Mouse (Mus musculus) embryonic fibroblast, embryonic 13.5 days (primary cell): ENCODE measurements around the gene Slc51b. TPM values are rescaled to one million over a fixed set of nuclear protein-coding genes. Genes with fewer than 3 reads are reported as not detected.
A peak's percentile ranks its signal among the peaks of the same experiment; 100 is the strongest.

Source experiments
- H3K27ac ChIP-seq: 2 replicates; pipeline ENCODE4 v1.5.1; 2012; ENCODE audit warnings: low read length, control low read depth, inconsistent platforms; ENCODE audit not compliant: insufficient read depth
- H3K4me1 ChIP-seq: 2 replicates; pipeline ENCODE4 v1.6.1; 2011; ENCODE audit warnings: low read length; ENCODE audit not compliant: control insufficient read depth, insufficient read depth
- H3K4me3 ChIP-seq: 2 replicates; pipeline ENCODE4 v1.5.1; 2011; ENCODE audit warnings: mild to moderate bottlenecking, control low read depth, low read length; ENCODE audit not compliant: insufficient read depth
- CTCF ChIP-seq: IDR thresholded peaks from 2 replicates; pipeline ENCODE4 v1.5.1; 2011; ENCODE audit warnings: mild to moderate bottlenecking, control low read depth, low read length, moderate library complexity, borderline replicate concordance; ENCODE audit not compliant: insufficient read depth
- POLR2A ChIP-seq: IDR thresholded peaks from 2 replicates; pipeline ENCODE4 v1.6.1; 2011; ENCODE audit warnings: low read depth, mild to moderate bottlenecking, control low read depth, low read length, moderate library complexity
- polyA plus RNA-seq: library from polyadenylated mRNA; stranded (reverse); fragments of >200 nt; gene quantifications from 2 replicates; pipeline ENCODE4 v1.2.4, GENCODE M21; 2011; ENCODE audit warnings: low read depth; ENCODE audit not compliant: missing spikeins, insufficient read length

Gene Slc51b
- polyA plus RNA-seq, result not detected in 2 replicates

- no peak within 1 kb of the TSS for H3K4me3 ChIP-seq
- TF ChIP-seq POLR2A (no peak), CTCF (no peak)
- H3K4me1 ChIP-seq, result no peaks in the 10 kb centered on the region
- no peak within 1 kb of the TSS for H3K27ac ChIP-seq
These were observed at the start of gene Slc51b for GRCm38 (mm10) chr9:65422760-65423501. Gene Slc51b, minus strand, starts transcription at chr9:65422955.

- Histone ChIP-seq H3K4me1 (0 out of 2 replicates have a peak, but pooled peaks cover under 1% of the 10 kb centered on the region), H3K27ac (no peak overlapping the region), H3K4me3 (no peak overlapping the region)
- TF ChIP-seq POLR2A, result no peak
These were observed 44.9 kb upstream of the Slc51b start for GRCm38 (mm10) chr9:65467686-65468085.

- H3K27ac ChIP-seq, result no peak overlapping the region
- TF ChIP-seq POLR2A (no peak), CTCF (no peak)
- H3K4me1 ChIP-seq, result 0 out of 2 replicates have a peak, but pooled peaks cover 3% of the 10 kb centered on the region
- no peak overlapping the region for H3K4me3 ChIP-seq
These were observed 42.5 kb upstream of the Slc51b start for GRCm38 (mm10) chr9:65465241-65465640.

- Histone ChIP-seq H3K27ac (no peak overlapping the region), H3K4me1 (0 out of 2 replicates have a peak, but pooled peaks cover 3% of the 10 kb centered on the region), H3K4me3 (no peak overlapping the region)
- no peak for TF ChIP-seq CTCF
- TF ChIP-seq POLR2A, result no peak
These were observed 41.4 kb upstream of the Slc51b start for GRCm38 (mm10) chr9:65464161-65464560.

- Histone ChIP-seq H3K4me1 (0 out of 2 replicates have a peak, but pooled peaks cover 3% of the 10 kb centered on the region), H3K27ac (no peak overlapping the region), H3K4me3 (no peak overlapping the region)
- TF ChIP-seq POLR2A, result no peak
- no peak for TF ChIP-seq CTCF
These were observed 39.8 kb upstream of the Slc51b start for GRCm38 (mm10) chr9:65462544-65462943.

- TF ChIP-seq CTCF (no peak), POLR2A (peak; percentile 64)
- peak within 1 kb of the TSS; percentile 35 for H3K27ac ChIP-seq
- H3K4me3 ChIP-seq, result peak within 1 kb of the TSS; percentile 65
- H3K4me1 ChIP-seq, result 0 out of 2 replicates have a peak, but pooled peaks cover 3% of the 10 kb centered on the region
These were observed 38.1 kb upstream of the Slc51b start, which contains the start of gene Spg21 for GRCm38 (mm10) chr9:65460732-65461442. Gene Spg21, plus strand, starts transcription at chr9:65460947.

GRCm38 (mm10) chr9:65460198-65460597 lies 37.4 kb upstream of the Slc51b start:
- TF ChIP-seq CTCF (no peak), POLR2A (no peak)
- Histone ChIP-seq H3K4me1 (0 out of 2 replicates have a peak, but pooled peaks cover 3% of the 10 kb centered on the region), H3K27ac (no peak overlapping the region), H3K4me3 (no peak overlapping the region)

GRCm38 (mm10) chr9:65458975-65459374 lies 36.2 kb upstream of the Slc51b start:
- TF ChIP-seq POLR2A (no peak), CTCF (no peak)
- Histone ChIP-seq H3K4me3 (no peak overlapping the region), H3K27ac (no peak overlapping the region), H3K4me1 (0 out of 2 replicates have a peak, but pooled peaks cover 3% of the 10 kb centered on the region)

- Histone ChIP-seq H3K27ac (no peak overlapping the region), H3K4me3 (no peak overlapping the region), H3K4me1 (no peaks in the 10 kb centered on the region)
- TF ChIP-seq CTCF (no peak), POLR2A (no peak)
These were observed 25.2 kb upstream of the Slc51b start for GRCm38 (mm10) chr9:65447951-65448350.

- no peak overlapping the region for H3K27ac ChIP-seq
- TF ChIP-seq POLR2A (no peak), CTCF (no peak)
- H3K4me1 ChIP-seq, result no peaks in the 10 kb centered on the region
- H3K4me3 ChIP-seq, result no peak overlapping the region
These were observed 21.9 kb upstream of the Slc51b start for GRCm38 (mm10) chr9:65444692-65445091.
